Mouse (Mus musculus) gonadal fat pad, adult 2 months (tissue): ENCODE data around the gene Mef2b. TPM values are rescaled to one million over a fixed set of nuclear protein-coding genes. Genes with fewer than 3 reads are reported as not detected.

ENCODE experiments used
- polyA plus RNA-seq: library from polyadenylated mRNA; depleted of rRNA; stranded (reverse); fragments of >200 nt; gene quantifications from 2 replicates; pipeline ENCODE4 v1.2.3, GENCODE M21; 2012; rRNA removed

Gene Mef2b
- polyA plus RNA-seq, 1 experiment, result 0.08 TPM

Other genes starting within 250 kb of the Mef2b start
- 10.3 and 13.0 TPM in 2 replicates for gene Tssk6, start 237.5 kb upstream of the Mef2b start, polyA plus RNA-seq
- 106 and 123 TPM in 2 replicates for gene Ndufa13, start 237.2 kb upstream of the Mef2b start, polyA plus RNA-seq
- 3.7 and 4.8 TPM in 2 replicates for gene Yjefn3, start 237.0 kb upstream of the Mef2b start, polyA plus RNA-seq
- 51.1 and 68.3 TPM in 2 replicates for gene Gatad2a, start 143.3 kb upstream of the Mef2b start, polyA plus RNA-seq
- gene Mau2, start 97.0 kb upstream of the Mef2b start, polyA plus RNA-seq, result 64.8 and 71.9 TPM in 2 replicates
- 11.2 and 11.8 TPM in 2 replicates for gene Sugp1, start 96.9 kb upstream of the Mef2b start, polyA plus RNA-seq
- gene Tm6sf2, start 66.8 kb upstream of the Mef2b start, polyA plus RNA-seq, result 1.1 and 2.1 TPM in 2 replicates
- gene Hapln4, start 56.3 kb upstream of the Mef2b start, polyA plus RNA-seq, result 0.09 and 0.14 TPM in 2 replicates
- 0.32 and 1.6 TPM in 2 replicates for gene Ncan, start 18.8 kb upstream of the Mef2b start, polyA plus RNA-seq
- 16.6 and 20.4 TPM in 2 replicates for gene Nr2c2ap, start 8.4 kb upstream of the Mef2b start, polyA plus RNA-seq
- 23.4 and 23.8 TPM in 2 replicates for gene Rfxank, start 557 bp upstream of the Mef2b start, polyA plus RNA-seq
- 80.1 and 103 TPM in 2 replicates for gene Borcs8, start 212 bp upstream of the Mef2b start, polyA plus RNA-seq
- 73.5 and 96.4 TPM in 2 replicates for gene Tmem161a, start 32.6 kb downstream of the Mef2b start, polyA plus RNA-seq
- 33.9 and 43.1 TPM in 2 replicates for gene Slc25a42, start 72.6 kb downstream of the Mef2b start, polyA plus RNA-seq
- gene Sugp2, start 94.5 kb downstream of the Mef2b start, polyA plus RNA-seq, result 31.4 and 42.5 TPM in 2 replicates
- 12.0 and 14.1 TPM in 2 replicates for gene Armc6, start 94.8 kb downstream of the Mef2b start, polyA plus RNA-seq
- gene Homer3, start 143.1 kb downstream of the Mef2b start, polyA plus RNA-seq, result 55.2 and 64.2 TPM in 2 replicates
- gene Ddx49, start 162.8 kb downstream of the Mef2b start, polyA plus RNA-seq, result 54.0 and 54.2 TPM in 2 replicates
- 491 and 497 TPM in 2 replicates for gene Cope, start 162.8 kb downstream of the Mef2b start, polyA plus RNA-seq
- gene Cers1, start 176.1 kb downstream of the Mef2b start, polyA plus RNA-seq, result 0.86 and 1.9 TPM in 2 replicates
- gene Gdf1, start 190.1 kb downstream of the Mef2b start, polyA plus RNA-seq, result 0.43 TPM in 1 of 2 replicates, not detected in the other
- 20.1 and 34.5 TPM in 2 replicates for gene Upf1, start 213.6 kb downstream of the Mef2b start, polyA plus RNA-seq
- 1.7 and 4.6 TPM in 2 replicates for gene Comp, start 233.8 kb downstream of the Mef2b start, polyA plus RNA-seq